Mouse (Mus musculus) cortical plate, adult 2 months (tissue): ENCODE results near the gene Phf11b.

Source experiments
- CTCF ChIP-seq: fragments of 200-500 bp; IDR thresholded peaks from 2 replicates; pipeline ENCODE4 v1.5.1; 2011; ENCODE audit warnings: mild to moderate bottlenecking, control low read depth, low read length; ENCODE audit not compliant: insufficient read depth; ENCODE audit errors: extremely low read depth
- POLR2A ChIP-seq: fragments of 200-500 bp; IDR thresholded peaks from 2 replicates; pipeline ENCODE4 v1.6.1; 2011; ENCODE audit warnings: mild to moderate bottlenecking, low read length, control low read depth; ENCODE audit not compliant: insufficient read depth; ENCODE audit errors: extremely low read depth

DNA sequence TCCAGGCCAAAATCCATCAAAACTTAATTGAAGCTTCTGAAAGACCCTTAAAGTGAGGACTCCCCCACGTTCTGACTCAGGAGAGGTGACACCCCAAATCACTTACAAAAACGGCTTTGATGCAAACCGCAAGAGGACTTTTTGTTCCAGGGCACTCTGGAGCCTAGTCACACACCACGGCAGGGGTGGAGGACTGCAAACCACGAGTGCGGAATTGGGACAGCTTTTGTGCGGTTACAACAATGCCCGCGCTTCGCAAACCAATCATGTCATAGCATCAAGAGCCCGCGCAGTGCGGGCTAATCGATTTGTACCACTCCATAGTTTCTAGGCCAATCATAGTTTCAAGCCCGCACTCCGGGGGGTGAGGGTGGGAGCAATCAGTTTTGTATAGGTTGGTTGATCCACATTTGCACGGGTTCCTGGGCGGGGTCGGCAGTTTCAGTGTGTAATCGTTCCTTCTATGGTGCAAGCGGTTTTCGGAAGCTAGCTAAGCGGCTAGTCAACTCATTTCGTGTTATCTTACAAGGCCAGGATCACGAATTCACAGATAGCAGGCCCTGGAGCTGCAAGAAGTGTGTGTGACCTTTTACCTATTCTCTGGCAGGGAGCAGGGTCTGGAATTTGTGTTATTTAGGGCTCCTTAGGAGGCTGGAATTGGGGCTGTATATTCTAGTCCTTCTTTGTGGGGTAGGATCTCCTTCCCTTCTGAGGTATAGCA, 29.4 kb upstream of the Phf11b start:
- TF ChIP-seq POLR2A (no peak), CTCF (no peak)
